Mouse (Mus musculus): ENCODE measurements at regions not wholly inside any gene's neighbourhood (a gene's known extent, or its start where the extent isn't known, plus 50 kb on each side); places are given as distances from the start of the nearest gene placed in this dataset.

DNA sequence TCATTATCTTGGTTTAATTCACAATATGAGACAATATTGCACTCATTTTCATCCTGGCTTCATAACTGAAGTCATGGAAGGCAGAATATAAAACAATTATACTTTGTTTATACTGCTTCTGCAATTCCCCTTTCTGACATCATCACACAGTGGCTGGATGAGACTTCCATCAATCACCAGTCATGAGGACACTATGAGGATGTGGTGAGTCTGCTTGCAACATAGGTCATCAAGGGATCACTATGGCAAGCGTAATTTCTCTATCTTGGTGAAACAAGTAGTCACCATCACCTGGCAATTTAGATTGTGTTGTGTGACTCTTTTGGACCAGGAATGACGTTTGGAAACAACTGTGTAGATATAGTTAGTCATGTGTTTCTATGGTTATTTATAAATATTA, 134.6 kb downstream of the Hao1 start:
- DNase-seq (ENCODE audit: low read depth, low spot score) = no peak

DNA sequence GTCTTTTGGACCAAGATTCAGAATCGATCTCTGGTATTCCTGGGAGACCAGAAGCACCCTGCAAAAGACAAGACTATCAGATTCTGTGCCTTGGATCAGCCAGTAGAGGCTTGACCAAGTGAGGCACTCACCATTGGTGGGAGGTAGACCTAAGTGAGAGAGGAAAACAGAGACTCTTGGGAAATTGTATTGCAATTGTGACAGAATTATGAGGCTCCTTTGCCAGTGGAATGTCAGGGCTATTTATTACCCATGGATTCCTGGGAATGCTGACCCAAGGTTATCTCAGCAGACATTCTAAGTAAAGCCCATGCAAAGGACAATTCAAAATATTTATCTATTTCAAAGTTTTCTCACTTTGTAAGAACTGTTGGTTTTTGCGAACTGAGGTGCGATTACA, 154.6 kb downstream of the Hao1 start:
- no peak for DNase-seq (ENCODE audit: low read depth, low spot score)

DNA sequence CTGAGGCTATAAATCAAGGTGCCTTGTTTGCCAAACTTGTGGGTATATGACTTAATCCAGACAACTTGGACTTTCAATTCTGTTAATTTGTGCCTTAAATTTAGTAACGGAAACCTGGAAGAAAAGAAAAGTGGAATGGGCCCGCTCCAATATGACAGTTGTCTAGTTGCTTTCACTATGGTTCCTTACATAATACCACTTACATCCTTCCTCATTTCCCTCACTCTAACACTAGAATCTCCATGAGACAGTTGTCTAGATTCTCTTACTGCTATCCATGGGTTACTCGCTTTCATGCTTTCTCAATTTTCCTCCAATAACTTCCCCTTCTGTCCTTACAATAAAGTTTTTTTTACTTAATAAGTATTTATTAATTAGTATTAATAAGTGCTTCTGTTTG, 160.7 kb downstream of the Hao1 start:
- DNase-seq (ENCODE audit: low read depth, low spot score) = no peak

DNA sequence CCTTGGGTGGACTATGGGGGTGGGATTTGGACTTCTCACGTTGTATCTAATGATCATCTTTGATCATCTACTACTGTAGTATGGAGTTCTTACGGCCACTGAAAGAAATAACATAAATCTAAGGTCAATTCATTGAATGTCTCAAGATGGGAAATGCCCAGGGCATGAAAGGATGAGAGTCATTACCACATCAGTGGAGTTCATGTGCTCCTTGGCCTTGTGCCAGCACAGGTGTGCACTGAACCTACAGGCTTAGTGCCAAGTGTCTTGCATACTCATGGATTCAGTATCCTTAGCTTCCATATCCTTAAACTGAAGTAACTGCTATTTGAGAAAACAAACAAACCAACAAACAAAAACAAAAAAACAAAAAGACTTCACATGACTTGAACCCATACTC, 179.1 kb downstream of the Hao1 start:
- no peak for DNase-seq (ENCODE audit: low read depth, low spot score)

DNA sequence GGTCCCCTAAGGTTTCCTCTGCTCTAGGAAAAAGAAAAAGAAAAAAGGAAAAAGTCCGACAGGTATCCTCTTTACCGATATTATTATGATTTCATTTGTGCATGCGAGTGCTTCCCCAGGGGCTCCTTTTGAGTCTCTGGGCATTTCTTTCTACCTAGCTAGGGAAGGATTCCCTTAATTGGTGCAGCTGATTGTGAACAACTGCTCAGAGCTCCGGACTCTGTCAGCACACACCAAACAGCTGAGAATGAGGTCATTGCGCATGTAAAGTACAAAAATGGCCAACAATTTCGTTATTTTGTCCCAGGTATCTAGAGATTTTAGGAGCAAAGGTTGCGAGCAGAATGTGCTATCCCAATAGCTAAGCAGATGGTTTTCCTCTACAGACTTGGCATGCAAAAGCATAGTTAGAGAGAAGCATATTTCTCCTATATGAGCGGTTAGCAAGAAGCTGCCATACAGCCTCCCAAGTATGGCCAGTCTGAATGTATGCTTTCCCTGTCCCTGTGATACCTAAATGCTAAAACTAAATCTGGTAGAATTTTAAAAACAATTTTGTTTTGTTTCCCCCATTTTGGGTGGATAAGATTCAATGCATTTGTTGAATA, 203.2 kb downstream of the Hao1 start:
- DNase-seq (ENCODE audit: low read depth, low spot score) = no peak

DNA sequence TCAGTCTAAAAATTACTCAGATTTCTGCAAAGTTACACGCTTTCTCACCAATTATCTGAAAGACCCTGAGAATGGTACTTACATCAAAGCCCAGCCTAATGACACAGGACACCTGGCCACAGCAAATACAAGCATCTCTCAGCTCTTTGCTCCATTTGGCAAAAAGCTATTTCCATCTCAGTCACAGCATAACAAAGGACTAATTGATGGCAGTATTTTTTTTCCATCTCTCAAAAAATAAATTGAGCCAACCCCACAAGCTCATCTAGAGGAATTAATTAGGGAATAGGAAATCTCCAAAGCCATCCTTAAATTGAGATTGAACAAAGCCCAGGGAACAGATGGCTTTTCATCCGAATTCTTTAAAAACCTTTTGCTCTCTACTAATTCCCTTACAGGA, 203.7 kb downstream of the Hao1 start:
- no peak for DNase-seq (ENCODE audit: low read depth, low spot score)

DNA sequence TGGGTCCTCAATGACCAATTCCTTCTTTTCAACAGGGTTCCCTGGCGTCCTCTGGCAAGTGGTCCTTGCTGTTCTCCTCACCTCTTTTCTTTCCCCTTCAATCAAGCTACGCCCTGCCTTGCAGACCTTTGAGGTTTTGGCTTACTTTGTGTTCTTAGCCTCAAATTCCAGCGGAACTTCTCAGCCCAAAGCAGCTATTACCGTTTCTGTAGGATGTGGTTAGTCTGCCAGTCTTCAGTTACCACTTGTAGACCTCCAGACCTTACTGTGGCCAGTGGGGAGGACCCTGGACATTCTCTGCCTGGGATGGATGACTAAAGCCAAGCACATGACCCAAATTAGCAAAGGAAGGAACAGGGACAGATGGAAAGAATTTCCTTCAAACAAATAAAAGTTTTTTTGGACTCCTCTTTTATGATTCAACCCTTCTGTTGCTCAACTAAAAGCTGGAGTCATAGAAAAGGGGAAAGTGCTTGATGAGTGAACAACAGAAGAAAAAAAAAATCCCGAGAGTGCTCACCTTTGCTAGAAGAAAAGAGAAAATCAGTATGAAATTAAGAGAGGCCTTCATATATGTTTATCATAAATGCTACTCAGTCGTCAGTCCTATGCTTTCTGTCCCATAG, 211.5 kb downstream of the Hao1 start:
- no peak for DNase-seq (ENCODE audit: low read depth, low spot score)

DNA sequence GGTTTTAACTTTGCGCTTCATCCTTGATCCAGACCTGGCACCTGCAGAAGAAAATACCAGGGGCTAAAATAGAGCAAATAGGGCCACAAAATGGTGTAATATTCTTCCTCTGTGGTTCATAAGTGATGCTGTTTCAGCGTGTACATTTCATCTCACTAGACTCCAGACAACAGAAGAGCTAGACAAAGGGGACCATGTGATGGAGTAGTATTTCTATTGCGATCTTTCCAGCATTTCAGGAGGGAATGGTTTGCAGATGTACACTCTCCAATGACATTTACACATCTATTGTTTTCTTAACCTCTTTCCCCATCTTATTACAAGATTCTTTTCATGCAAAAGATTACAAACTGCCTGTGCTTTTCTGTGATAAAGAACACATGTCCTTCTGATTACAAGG, 246.1 kb downstream of the Hao1 start:
- no peak for DNase-seq (ENCODE audit: low read depth, low spot score)

DNA sequence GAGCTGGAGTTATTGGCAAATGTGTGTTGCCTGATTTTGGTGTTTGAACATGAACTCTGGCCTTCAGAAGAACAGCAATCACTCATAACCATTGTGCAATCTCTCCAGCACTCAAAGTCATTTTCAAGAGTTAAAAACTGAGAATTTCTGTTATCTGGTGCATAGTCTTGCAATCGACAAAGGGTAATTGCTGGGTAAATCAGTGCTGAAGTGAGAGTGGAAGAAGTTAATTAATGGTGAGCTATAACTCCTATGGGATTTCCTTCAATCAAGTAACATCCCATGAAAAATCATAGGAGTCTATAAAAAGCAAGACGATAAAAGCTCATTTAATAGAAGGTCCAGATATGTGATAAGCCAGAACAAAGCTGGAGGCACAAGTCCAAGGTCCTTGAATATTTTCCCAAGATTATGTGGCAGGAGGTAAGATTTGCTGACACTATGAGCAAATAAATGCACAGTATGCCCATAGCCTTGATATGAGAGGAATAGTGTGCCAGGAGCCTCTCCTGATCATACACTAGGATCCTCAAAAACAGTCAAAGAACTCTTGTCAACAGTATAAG, 264.0 kb downstream of the Hao1 start:
- no peak for DNase-seq (ENCODE audit: low read depth, low spot score)

DNA sequence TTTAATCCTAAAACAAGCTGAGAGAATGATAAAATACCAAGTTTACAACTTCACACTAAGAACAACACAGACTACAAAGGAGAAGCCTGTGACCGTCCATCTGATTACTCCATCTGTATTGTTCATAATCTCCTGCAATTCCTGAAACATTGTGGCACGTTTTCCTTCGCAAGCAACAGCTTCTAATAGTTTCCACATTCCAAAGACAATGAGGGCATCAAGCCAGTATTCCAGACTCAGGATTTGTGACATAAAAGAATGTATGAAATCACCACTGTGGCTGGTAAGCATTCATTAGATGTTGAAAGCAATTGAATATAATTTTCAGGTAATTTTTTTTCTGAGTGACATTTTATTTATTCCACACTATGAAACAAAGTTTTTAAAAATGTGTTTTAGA, 278.3 kb downstream of the Hao1 start:
- DNase-seq (ENCODE audit: low read depth, low spot score) = no peak

DNA sequence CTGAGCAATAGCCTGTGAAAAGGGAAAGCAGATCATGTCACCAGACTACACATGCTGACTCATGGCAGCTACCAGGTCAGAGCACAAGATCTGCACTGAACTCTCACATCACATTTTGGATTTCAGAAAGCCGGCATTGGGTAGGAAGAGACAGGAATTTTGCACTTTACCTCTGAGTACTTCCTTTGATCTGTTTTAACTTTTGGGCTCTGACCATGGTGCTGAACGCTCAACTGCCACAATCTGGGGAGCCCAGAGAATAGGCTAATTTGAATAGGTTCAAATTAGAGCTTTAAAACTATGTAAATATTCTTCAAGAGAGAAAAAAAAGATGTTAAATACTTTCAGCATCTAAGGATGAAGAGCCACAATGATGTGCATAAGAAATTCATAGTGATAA, 285.7 kb downstream of the Hao1 start:
- peak; percentile 37 for DNase-seq (ENCODE audit: low read depth, low spot score)
